Mouse (Mus musculus): ENCODE results near the gene Il12rb1. TPM values are rescaled to one million over a fixed set of nuclear protein-coding genes. Genes with fewer than 3 reads are reported as not detected.

The Il12rb1 gene
- polyA plus RNA-seq, 1 experiment from 2014 or later: not detected

DNA sequence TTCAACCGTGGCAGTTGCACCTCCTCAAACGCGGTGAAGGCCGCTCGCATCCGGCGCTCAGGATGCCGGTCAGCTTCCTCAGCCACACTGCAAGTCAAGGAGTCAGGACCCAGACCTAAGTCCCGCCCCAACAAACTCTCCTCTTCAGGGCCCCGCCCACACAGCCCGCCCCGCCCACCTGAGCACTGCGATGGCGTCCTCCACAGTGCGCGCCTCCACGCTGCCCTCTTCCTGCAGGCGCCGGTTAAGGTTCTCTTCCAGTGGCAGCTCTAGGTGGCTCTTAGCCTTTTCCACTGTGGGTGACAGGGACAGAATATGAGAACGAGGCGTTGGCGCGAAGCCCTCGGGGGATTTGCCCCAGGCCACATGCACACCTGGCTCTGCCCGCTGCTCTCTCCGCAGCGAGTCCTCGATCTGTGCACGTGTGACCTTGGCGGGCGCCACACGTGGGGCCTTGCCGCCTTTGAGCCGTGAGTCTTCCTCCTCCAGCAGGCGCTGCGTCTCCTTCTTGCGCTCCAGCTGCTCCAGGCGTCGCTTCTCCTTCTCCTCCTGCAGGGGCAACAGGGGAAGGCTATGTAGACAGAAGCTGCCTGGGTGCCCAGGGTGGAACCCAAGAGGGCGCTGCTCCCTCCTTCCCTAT lies 60.4 kb downstream of the Il12rb1 start:
- peak overlapping the region; percentile 22; the same call in 1 of the 2 replicates for H3K9ac ChIP-seq (ENCODE audit: low read length)
- peak overlapping the region; percentile 17; the same call in 1 of the 2 replicates for H3K4me3 ChIP-seq (ENCODE audit: low read depth, low read length)
- H3K4me2 ChIP-seq (ENCODE audit: low read depth, severe bottlenecking): peak overlapping the region; percentile 52
- no peak for ATAC-seq (ENCODE audit: insufficient number of reproducible peaks, low FRiP score, low TSS enrichment, low read depth)
- H3K4me1 ChIP-seq (ENCODE audit: control insufficient read depth, insufficient read depth, low read length): peaks cover 29% of the 10 kb centered on the region
- WGBS: 15% methylated on average over 40 of the region's 40 CpGs
- peak; percentile 80 for DNase-seq (ENCODE audit: low spot score)
- no peaks in the 10 kb centered on the region for H3K27me3 ChIP-seq (ENCODE audit: control insufficient read depth, insufficient read depth, low read length)
- no peaks in the 10 kb centered on the region for H3K9me3 ChIP-seq (ENCODE audit: control insufficient read depth, low read length)
- H3K27ac ChIP-seq (replicated peaks; ENCODE audit: low read depth, low read length): peak overlapping the region; percentile 72
- H3K36me3 ChIP-seq (ENCODE audit: control insufficient read depth, insufficient read depth, low read length): no peaks in the 10 kb centered on the region; the same call in 1 of the 2 replicates

DNA sequence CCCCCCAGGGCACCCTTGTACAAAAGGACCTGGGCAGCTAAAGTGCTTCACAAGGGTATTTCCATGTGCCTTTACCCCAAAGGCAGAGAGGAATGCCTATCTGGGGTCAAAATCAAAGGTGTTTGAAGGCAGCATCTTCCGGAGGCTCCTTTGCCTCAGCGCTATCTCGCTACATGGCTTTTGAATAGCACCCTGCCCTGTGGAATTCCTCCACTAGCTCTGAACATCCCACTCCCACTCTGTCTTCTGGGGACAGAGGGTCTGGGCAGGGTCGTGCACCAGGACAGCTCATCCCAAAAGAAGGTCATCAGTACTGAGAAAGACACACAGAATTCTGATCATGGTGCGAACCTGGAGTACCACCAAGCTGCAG lies 60.9 kb downstream of the Il12rb1 start:
- Histone ChIP-seq H3K4me3 (ENCODE audit: low read depth, low read length) (no peak overlapping the region), H3K9ac (ENCODE audit: low read length) (peak overlapping the region; percentile 22; the same call in 1 of the 2 replicates), H3K9me3 (ENCODE audit: control insufficient read depth, low read length) (no peaks in the 10 kb centered on the region), H3K27me3 (ENCODE audit: control insufficient read depth, insufficient read depth, low read length) (no peaks in the 10 kb centered on the region), H3K4me1 (ENCODE audit: control insufficient read depth, insufficient read depth, low read length) (peaks cover 25% of the 10 kb centered on the region), H3K36me3 (ENCODE audit: control insufficient read depth, insufficient read depth, low read length) (no peaks in the 10 kb centered on the region; the same call in 1 of the 2 replicates), H3K27ac (replicated peaks; ENCODE audit: low read depth, low read length) (peak overlapping the region; percentile 72), H3K4me2 (ENCODE audit: low read depth, severe bottlenecking) (peak overlapping the region; percentile 52)
- DNase-seq (ENCODE audit: low spot score) (no peak), ATAC-seq (ENCODE audit: insufficient number of reproducible peaks, low FRiP score, low TSS enrichment, low read depth) (no peak)
- 39% methylated on average over 5 of the region's 5 CpGs for WGBS

- DNase-seq (ENCODE audit: low spot score) (peak; percentile 83), ATAC-seq (ENCODE audit: insufficient number of reproducible peaks, low FRiP score, low TSS enrichment, low read depth) (no peak)
- Histone ChIP-seq H3K9me3 (ENCODE audit: control insufficient read depth, low read length) (no peaks in the 10 kb centered on the region), H3K4me3 (ENCODE audit: low read depth, low read length) (no peak overlapping the region), H3K4me1 (ENCODE audit: control insufficient read depth, insufficient read depth, low read length) (peaks cover 21% of the 10 kb centered on the region), H3K27me3 (ENCODE audit: control insufficient read depth, insufficient read depth, low read length) (no peaks in the 10 kb centered on the region), H3K4me2 (ENCODE audit: low read depth, severe bottlenecking) (0 out of 2 replicates have a peak overlapping the region, but pooled peaks have one; percentile 52), H3K36me3 (ENCODE audit: control insufficient read depth, insufficient read depth, low read length) (no peaks in the 10 kb centered on the region; the same call in 1 of the 2 replicates), H3K27ac (replicated peaks; ENCODE audit: low read depth, low read length) (no peak overlapping the region), H3K9ac (ENCODE audit: low read length) (no peak overlapping the region)
- WGBS: 49% methylated on average over 16 of the region's 16 CpGs
These were observed 61.4 kb downstream of the Il12rb1 start for GRCm38 (mm10) chr8:70869601-70870041.

Small RNAs within 50 kb of the gene (microRNA-seq; reads per million reads assigned to microRNA genes)
- gene Mir7240: not detected

Other genes with a start within 250 kb of the Il12rb1 start
- 100 and 114 TPM in 2 replicates for gene Isyna1, start 214.1 kb upstream of the Il12rb1 start, polyA plus RNA-seq (2014; fragmentation: Nextera tagmentation; extraction: Ambion mirVana)
- gene Ssbp4, start 199.6 kb upstream of the Il12rb1 start, polyA plus RNA-seq (2014; fragmentation: Nextera tagmentation; extraction: Ambion mirVana): 167 and 177 TPM in 2 replicates
- 0.57 TPM in 2 replicates for gene Lrrc25, start 192.3 kb upstream of the Il12rb1 start, polyA plus RNA-seq (2014; fragmentation: Nextera tagmentation; extraction: Ambion mirVana)
- 0.15 TPM in 1 of 2 replicates, not detected in the other for gene Gdf15, start 176.0 kb upstream of the Il12rb1 start, polyA plus RNA-seq (2014; fragmentation: Nextera tagmentation; extraction: Ambion mirVana)
- gene Pgpep1, start 148.1 kb upstream of the Il12rb1 start, polyA plus RNA-seq (2014; fragmentation: Nextera tagmentation; extraction: Ambion mirVana): 48.9 and 59.4 TPM in 2 replicates
- gene Lsm4, start 135.2 kb upstream of the Il12rb1 start, polyA plus RNA-seq (2014; fragmentation: Nextera tagmentation; extraction: Ambion mirVana): 356 and 388 TPM in 2 replicates
- 104 and 109 TPM in 2 replicates for gene Jund, start 109.5 kb upstream of the Il12rb1 start, polyA plus RNA-seq (2014; fragmentation: Nextera tagmentation; extraction: Ambion mirVana)
- gene Iqcn, start 105.0 kb upstream of the Il12rb1 start, polyA plus RNA-seq (2014; fragmentation: Nextera tagmentation; extraction: Ambion mirVana): not detected in 2 replicates
- not detected in 2 replicates for gene Gm3336, start 89.9 kb upstream of the Il12rb1 start, polyA plus RNA-seq (2014; fragmentation: Nextera tagmentation; extraction: Ambion mirVana)
- 0.08 and 0.13 TPM in 2 replicates for gene Pde4c, start 84.7 kb upstream of the Il12rb1 start, polyA plus RNA-seq (2014; fragmentation: Nextera tagmentation; extraction: Ambion mirVana)
- gene Rab3a, start 53.8 kb upstream of the Il12rb1 start, polyA plus RNA-seq (2014; fragmentation: Nextera tagmentation; extraction: Ambion mirVana): 11.6 and 12.3 TPM in 2 replicates
- 23.1 and 23.6 TPM in 2 replicates for gene Mpv17l2, start 47.5 kb upstream of the Il12rb1 start, polyA plus RNA-seq (2014; fragmentation: Nextera tagmentation; extraction: Ambion mirVana)
- gene Pik3r2, start 31.7 kb upstream of the Il12rb1 start, polyA plus RNA-seq (2014; fragmentation: Nextera tagmentation; extraction: Ambion mirVana): 46.9 and 48.3 TPM in 2 replicates
- gene Mast3, start 3.4 kb upstream of the Il12rb1 start, polyA plus RNA-seq (2014; fragmentation: Nextera tagmentation; extraction: Ambion mirVana): 11.7 and 14.6 TPM in 2 replicates
- gene Arrdc2, start 31.3 kb downstream of the Il12rb1 start, polyA plus RNA-seq (2014; fragmentation: Nextera tagmentation; extraction: Ambion mirVana): 4.9 and 5.1 TPM in 2 replicates
- 3.8 and 3.9 TPM in 2 replicates for gene Kcnn1, start 54.8 kb downstream of the Il12rb1 start, polyA plus RNA-seq (2014; fragmentation: Nextera tagmentation; extraction: Ambion mirVana)
- 154 and 161 TPM in 2 replicates for gene Ccdc124, start 65.5 kb downstream of the Il12rb1 start, polyA plus RNA-seq (2014; fragmentation: Nextera tagmentation; extraction: Ambion mirVana)
- 0.09 and 0.34 TPM in 2 replicates for gene Slc5a5, start 84.3 kb downstream of the Il12rb1 start, polyA plus RNA-seq (2014; fragmentation: Nextera tagmentation; extraction: Ambion mirVana)
- gene Rpl18a, start 89.0 kb downstream of the Il12rb1 start, polyA plus RNA-seq (2014; fragmentation: Nextera tagmentation; extraction: Ambion mirVana): 3,769 and 3,846 TPM in 2 replicates
- 42.3 and 44.8 TPM in 2 replicates for gene Map1s, start 97.5 kb downstream of the Il12rb1 start, polyA plus RNA-seq (2014; fragmentation: Nextera tagmentation; extraction: Ambion mirVana)